Mouse (Mus musculus): Measurements from ENCODE around the gene Traf7. TPM values are rescaled to one million over a fixed set of nuclear protein-coding genes. Genes with fewer than 3 reads are reported as not detected.
A peak's percentile ranks its signal among the peaks of the same experiment; 100 is the strongest.

Traf7 gene
- polyA plus RNA-seq, 1 experiment from 2014 or later, result 77.6 TPM

DNA sequence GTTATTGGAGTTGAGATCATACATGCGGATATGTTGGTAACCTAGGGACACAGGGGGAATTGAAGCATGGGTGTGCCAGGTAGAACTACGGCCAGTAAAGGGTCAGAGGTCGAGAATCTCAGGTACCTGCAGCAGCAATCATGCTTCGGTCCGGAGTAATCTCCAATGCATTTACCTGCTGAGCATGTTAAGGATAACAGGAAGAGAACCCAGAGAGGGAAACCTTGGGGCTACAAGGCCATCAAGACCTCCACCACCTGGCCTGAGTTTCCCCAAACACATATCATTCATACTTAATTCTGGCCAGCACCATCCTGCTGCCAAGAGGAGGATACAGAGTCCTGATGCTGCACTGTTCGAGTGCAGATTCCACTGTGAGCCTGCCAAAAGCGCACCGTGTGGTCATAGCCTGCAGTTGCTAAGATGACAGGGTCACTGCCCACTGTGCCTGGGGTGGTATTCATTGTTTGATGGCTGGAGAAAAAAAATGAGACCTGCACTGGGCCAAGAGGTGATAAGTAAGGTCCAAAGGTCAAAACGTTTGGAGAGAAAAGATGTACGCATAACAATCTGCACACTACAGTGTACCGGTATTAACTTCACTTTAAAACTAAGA, 49.6 kb downstream of the Traf7 start:
- ATAC-seq (replicated peaks; ENCODE audit: extremely low read depth, insufficient read depth, low FRiP score), result no peak
- WGBS, result 45% methylated on average over 11 of the region's 11 CpGs
- Histone ChIP-seq H3K4me3 (ENCODE audit: low read length) (peak overlapping the region; percentile 88), H3K27me3 (ENCODE audit: control insufficient read depth, insufficient read depth, low read length) (no peaks in the 10 kb centered on the region), H3K36me3 (ENCODE audit: control insufficient read depth, insufficient read depth) (peaks cover 28% of the 10 kb centered on the region), H3K4me2 (ENCODE audit: low read depth, low read length) (peak overlapping the region; percentile 66), H3K4me1 (ENCODE audit: control insufficient read depth, insufficient read depth, low read length) (peaks cover 7% of the 10 kb centered on the region), H3K9ac (ENCODE audit: low read length) (peak overlapping the region; percentile 92), H3K9me3 (replicated peaks; ENCODE audit: control insufficient read depth, low read length) (no peaks in the 10 kb centered on the region), H3K27ac (ENCODE audit: low read length) (no peak overlapping the region)

DNA sequence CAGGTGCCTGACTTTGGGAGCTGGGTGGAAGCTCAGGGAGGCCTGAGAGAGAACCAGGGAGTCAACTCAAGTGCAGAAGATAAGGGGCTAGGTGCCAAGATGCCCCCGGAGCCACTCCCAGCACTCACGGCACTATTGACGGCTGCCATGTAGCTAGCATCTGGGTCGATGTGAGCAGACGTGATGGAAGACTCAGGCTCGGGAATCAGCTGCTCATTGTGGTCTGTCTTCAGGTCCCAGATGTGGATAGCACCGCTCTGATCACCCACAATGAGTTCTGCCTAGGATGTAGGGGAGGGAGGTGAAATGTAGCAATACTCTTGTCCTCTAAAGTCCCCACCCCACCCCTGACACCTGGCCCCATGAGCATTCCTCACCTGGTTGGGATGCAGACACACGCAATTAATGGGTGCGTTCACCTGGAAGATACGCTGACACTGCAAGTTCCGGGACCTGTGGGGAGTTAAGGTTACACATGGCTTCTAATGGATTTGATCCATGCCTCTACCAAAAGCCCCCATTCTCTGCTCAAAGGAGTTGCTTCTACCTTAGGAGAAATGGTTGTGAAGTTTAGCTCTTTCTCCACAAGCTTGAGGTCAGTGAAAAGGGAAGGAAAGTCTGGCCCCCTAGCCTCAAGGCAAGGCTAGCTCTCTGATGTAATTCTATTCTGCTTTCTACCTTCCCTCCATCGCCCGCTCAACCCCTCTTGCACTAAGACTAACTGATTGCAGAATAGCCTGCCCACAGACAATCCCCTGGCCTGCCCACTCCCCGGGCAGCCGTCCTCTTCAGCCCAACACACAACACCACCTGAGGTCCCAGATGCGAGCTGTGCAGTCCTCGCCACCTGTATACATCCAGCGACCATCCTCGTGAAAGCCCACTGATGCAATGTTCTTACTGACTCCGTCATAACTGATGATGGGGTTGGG, 50.4 kb downstream of the Traf7 start:
- H3K27me3 ChIP-seq (ENCODE audit: control insufficient read depth, insufficient read depth, low read length), result no peaks in the 10 kb centered on the region
- peaks cover 13% of the 10 kb centered on the region for H3K4me1 ChIP-seq (ENCODE audit: control insufficient read depth, insufficient read depth, low read length)
- H3K4me2 ChIP-seq (ENCODE audit: low read depth, low read length), result no peak overlapping the region
- H3K27ac ChIP-seq (ENCODE audit: low read length), result no peak overlapping the region
- peak overlapping the region; percentile 92 for H3K9ac ChIP-seq (ENCODE audit: low read length)
- 89% methylated on average over 20 of the region's 20 CpGs for WGBS
- no peak for ATAC-seq (replicated peaks; ENCODE audit: extremely low read depth, insufficient read depth, low FRiP score)
- H3K36me3 ChIP-seq (ENCODE audit: control insufficient read depth, insufficient read depth), result peaks cover 28% of the 10 kb centered on the region
- no peak overlapping the region for H3K4me3 ChIP-seq (ENCODE audit: low read length)
- H3K9me3 ChIP-seq (replicated peaks; ENCODE audit: control insufficient read depth, low read length), result no peaks in the 10 kb centered on the region

GRCm38 (mm10) chr17:24476022-24476776, 51.5 kb downstream of the Traf7 start:
- H3K4me3 ChIP-seq (ENCODE audit: low read length), result no peak overlapping the region
- H3K9me3 ChIP-seq (replicated peaks; ENCODE audit: control insufficient read depth, low read length), result no peaks in the 10 kb centered on the region
- WGBS, result 85% methylated on average over 10 of the region's 10 CpGs
- no peak overlapping the region for H3K27ac ChIP-seq (ENCODE audit: low read length)
- H3K27me3 ChIP-seq (ENCODE audit: control insufficient read depth, insufficient read depth, low read length), result no peaks in the 10 kb centered on the region
- no peak overlapping the region for H3K9ac ChIP-seq (ENCODE audit: low read length)
- H3K4me1 ChIP-seq (ENCODE audit: control insufficient read depth, insufficient read depth, low read length), result peaks cover 22% of the 10 kb centered on the region
- no peak for ATAC-seq (replicated peaks; ENCODE audit: extremely low read depth, insufficient read depth, low FRiP score)
- H3K4me2 ChIP-seq (ENCODE audit: low read depth, low read length), result no peak overlapping the region
- peaks cover 28% of the 10 kb centered on the region for H3K36me3 ChIP-seq (ENCODE audit: control insufficient read depth, insufficient read depth)

- peaks cover 22% of the 10 kb centered on the region for H3K4me1 ChIP-seq (ENCODE audit: control insufficient read depth, insufficient read depth, low read length)
- H3K36me3 ChIP-seq (ENCODE audit: control insufficient read depth, insufficient read depth), result peaks cover 28% of the 10 kb centered on the region
- H3K4me3 ChIP-seq (ENCODE audit: low read length), result no peak overlapping the region
- no peak for ATAC-seq (replicated peaks; ENCODE audit: extremely low read depth, insufficient read depth, low FRiP score)
- H3K27me3 ChIP-seq (ENCODE audit: control insufficient read depth, insufficient read depth, low read length), result no peaks in the 10 kb centered on the region
- 84% methylated on average over 6 of the region's 6 CpGs for WGBS
- H3K9ac ChIP-seq (ENCODE audit: low read length), result no peak overlapping the region
- H3K27ac ChIP-seq (ENCODE audit: low read length), result no peak overlapping the region
- H3K9me3 ChIP-seq (replicated peaks; ENCODE audit: control insufficient read depth, low read length), result no peaks in the 10 kb centered on the region
- H3K4me2 ChIP-seq (ENCODE audit: low read depth, low read length), result no peak overlapping the region
Observed at GRCm38 (mm10) chr17:24475586-24475985, 52.2 kb downstream of the Traf7 start.

DNA sequence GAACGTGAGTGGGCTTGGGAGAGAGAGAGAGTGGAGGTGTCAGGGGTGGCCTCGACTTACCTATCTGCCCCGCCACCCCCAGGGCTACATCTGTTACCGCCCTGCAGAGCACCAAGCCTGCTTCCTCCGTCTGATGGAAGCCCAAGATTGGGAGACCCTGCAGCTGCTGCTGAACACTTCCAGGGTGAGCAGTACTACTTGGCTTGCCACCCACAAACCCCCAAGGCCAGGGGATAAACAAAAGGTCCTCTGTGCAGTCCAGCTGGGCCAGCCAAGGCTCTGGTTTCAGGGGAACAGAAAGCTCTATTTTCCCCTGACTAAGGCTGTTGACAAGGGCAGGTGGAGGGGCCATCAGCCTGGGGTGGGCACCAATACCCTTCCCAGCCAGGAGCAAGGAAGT, 53.2 kb downstream of the Traf7 start:
- Histone ChIP-seq H3K36me3 (ENCODE audit: control insufficient read depth, insufficient read depth) (peaks cover 28% of the 10 kb centered on the region), H3K4me3 (ENCODE audit: low read length) (no peak overlapping the region), H3K4me2 (ENCODE audit: low read depth, low read length) (no peak overlapping the region), H3K27ac (ENCODE audit: low read length) (no peak overlapping the region), H3K9ac (ENCODE audit: low read length) (no peak overlapping the region), H3K4me1 (ENCODE audit: control insufficient read depth, insufficient read depth, low read length) (peaks cover 22% of the 10 kb centered on the region), H3K27me3 (ENCODE audit: control insufficient read depth, insufficient read depth, low read length) (no peaks in the 10 kb centered on the region), H3K9me3 (replicated peaks; ENCODE audit: control insufficient read depth, low read length) (no peaks in the 10 kb centered on the region)
- no peak for ATAC-seq (replicated peaks; ENCODE audit: extremely low read depth, insufficient read depth, low FRiP score)
- 80% methylated on average over 5 of the region's 5 CpGs for WGBS

- H3K36me3 ChIP-seq (ENCODE audit: control insufficient read depth, insufficient read depth), result peaks cover 28% of the 10 kb centered on the region
- no peak for ATAC-seq (replicated peaks; ENCODE audit: extremely low read depth, insufficient read depth, low FRiP score)
- H3K9me3 ChIP-seq (replicated peaks; ENCODE audit: control insufficient read depth, low read length), result no peaks in the 10 kb centered on the region
- no peaks in the 10 kb centered on the region for H3K27me3 ChIP-seq (ENCODE audit: control insufficient read depth, insufficient read depth, low read length)
- WGBS, result 62% methylated on average over 6 of the region's 6 CpGs
- peak within 1 kb of the TSS; percentile 89 for H3K4me2 ChIP-seq (ENCODE audit: low read depth, low read length)
- H3K9ac ChIP-seq (ENCODE audit: low read length), result no peak within 1 kb of the TSS
- H3K27ac ChIP-seq (ENCODE audit: low read length), result no peak within 1 kb of the TSS
- no peak within 1 kb of the TSS; the same call in 1 of the 2 replicates for H3K4me3 ChIP-seq (ENCODE audit: low read length)
- peaks cover 22% of the 10 kb centered on the region for H3K4me1 ChIP-seq (ENCODE audit: control insufficient read depth, insufficient read depth, low read length)
Observed at GRCm38 (mm10) chr17:24473612-24474275, 54.0 kb downstream of the Traf7 start, which contains the start of gene Bricd5. Bricd5 (plus strand) TSS chr17:24473884.

GRCm38 (mm10) chr17:24472512-24472911, 55.2 kb downstream of the Traf7 start:
- peak overlapping the region; percentile 96 for H3K9ac ChIP-seq (ENCODE audit: low read length)

DNA sequence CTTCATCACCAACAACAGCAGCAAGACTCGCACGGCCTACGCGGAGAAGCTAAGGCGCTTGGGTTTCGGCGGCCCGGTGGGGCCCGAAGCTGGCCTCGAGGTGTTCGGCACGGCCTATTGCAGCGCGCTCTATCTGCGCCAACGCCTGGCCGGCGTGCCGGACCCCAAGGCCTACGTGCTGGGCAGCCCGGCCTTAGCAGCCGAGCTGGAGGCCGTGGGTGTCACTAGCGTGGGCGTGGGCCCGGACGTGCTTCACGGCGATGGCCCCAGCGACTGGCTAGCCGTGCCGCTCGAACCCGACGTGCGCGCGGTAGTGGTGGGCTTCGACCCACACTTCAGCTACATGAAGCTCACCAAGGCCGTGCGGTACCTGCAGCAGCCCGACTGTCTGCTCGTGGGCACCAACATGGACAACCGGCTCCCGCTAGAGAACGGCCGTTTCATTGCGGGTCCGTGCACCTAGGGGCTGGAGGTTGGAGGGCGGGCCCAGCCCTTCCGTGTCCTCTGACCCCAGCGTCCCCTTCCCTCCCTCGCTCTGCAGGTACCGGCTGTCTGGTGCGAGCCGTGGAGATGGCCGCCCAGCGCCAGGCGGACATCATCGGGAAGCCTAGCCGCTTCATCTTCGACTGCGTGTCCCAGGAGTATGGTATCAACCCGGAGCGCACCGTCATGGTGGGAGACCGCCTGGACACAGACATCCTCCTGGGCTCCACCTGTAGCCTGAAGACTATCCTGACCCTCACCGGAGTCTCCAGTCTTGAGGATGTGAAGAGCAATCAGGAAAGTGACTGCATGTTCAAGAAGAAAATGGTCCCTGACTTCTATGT, 56.8 kb downstream of the Traf7 start:
- peak overlapping the region; percentile 84 for H3K27ac ChIP-seq (ENCODE audit: low read length)
- H3K9me3 ChIP-seq (replicated peaks; ENCODE audit: control insufficient read depth, low read length), result no peaks in the 10 kb centered on the region
- H3K9ac ChIP-seq (ENCODE audit: low read length), result peak overlapping the region; percentile 96
- peak overlapping the region; percentile 85 for H3K4me3 ChIP-seq (ENCODE audit: low read length)
- peak; percentile 29 for ATAC-seq (replicated peaks; ENCODE audit: extremely low read depth, insufficient read depth, low FRiP score)
- peaks cover 15% of the 10 kb centered on the region for H3K4me1 ChIP-seq (ENCODE audit: control insufficient read depth, insufficient read depth, low read length)
- under 1% methylated on average over 68 of the region's 68 CpGs for WGBS
- H3K36me3 ChIP-seq (ENCODE audit: control insufficient read depth, insufficient read depth), result peaks cover 16% of the 10 kb centered on the region
- H3K4me2 ChIP-seq (ENCODE audit: low read depth, low read length), result peak overlapping the region; percentile 89
- no peaks in the 10 kb centered on the region for H3K27me3 ChIP-seq (ENCODE audit: control insufficient read depth, insufficient read depth, low read length)

More at GRCm38 (mm10) chr17:24472512-24472911, 55.2 kb downstream of the Traf7 start:
- Histone ChIP-seq H3K4me3 (ENCODE audit: low read length) (peak overlapping the region; percentile 85), H3K4me1 (ENCODE audit: control insufficient read depth, insufficient read depth, low read length) (peaks cover 15% of the 10 kb centered on the region), H3K36me3 (ENCODE audit: control insufficient read depth, insufficient read depth) (peaks cover 28% of the 10 kb centered on the region), H3K27ac (ENCODE audit: low read length) (0 out of 2 replicates have a peak overlapping the region, but pooled peaks have one; percentile 7), H3K9me3 (replicated peaks; ENCODE audit: control insufficient read depth, low read length) (no peaks in the 10 kb centered on the region), H3K27me3 (ENCODE audit: control insufficient read depth, insufficient read depth, low read length) (no peaks in the 10 kb centered on the region), H3K4me2 (ENCODE audit: low read depth, low read length) (peak overlapping the region; percentile 89)
- ATAC-seq (replicated peaks; ENCODE audit: extremely low read depth, insufficient read depth, low FRiP score), result no peak
- 59% methylated on average over 4 of the region's 4 CpGs for WGBS
